8 mouse cellular contexts compared by ENCODE assay signal in the genomic region with DNA sequence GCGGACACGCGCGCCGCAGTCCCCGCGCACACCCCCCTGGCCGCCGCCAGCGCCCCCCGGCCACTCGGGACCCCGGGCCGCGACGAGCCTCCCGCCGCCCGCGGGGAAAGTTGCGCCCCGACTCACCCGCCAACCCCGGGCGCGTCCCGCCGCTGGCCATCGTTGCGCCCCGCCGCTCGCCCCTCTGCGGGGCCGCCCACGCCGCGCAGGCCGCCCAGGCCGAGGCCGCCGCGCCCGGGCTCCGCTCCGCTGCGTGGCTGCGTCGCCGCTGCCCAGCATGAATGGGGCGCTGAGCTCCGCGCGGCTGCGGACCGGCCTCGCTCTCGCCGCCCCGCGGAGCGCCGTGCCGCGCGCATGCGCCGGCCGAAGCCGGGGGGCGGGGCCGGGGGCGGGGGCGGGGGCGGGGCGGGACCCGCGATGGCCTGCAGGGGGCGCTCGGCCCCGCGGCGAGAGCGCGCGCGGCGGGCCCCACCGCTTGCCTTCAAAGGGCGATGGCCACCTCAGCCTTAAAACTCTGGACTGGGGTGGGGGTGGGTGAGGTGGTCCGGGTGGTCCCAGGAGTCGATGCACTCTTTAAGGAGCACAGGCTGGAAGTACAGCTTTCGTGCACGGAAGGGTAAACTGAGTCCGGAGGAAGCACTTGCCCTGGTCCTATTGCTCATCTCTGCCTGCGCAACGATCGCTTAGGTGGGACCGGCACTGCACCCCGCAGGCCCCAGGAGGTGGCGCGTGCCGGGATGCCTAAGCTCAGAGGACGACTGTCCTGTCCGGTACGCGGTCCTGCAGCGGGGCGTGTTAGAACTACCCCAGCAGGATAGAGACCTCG. TPM values are rescaled to one million over a fixed set of nuclear protein-coding genes. Genes with fewer than 3 reads are reported as not detected.
DNase-seq lines count a peak whose midpoint lies in the region; ATAC-seq and TF ChIP-seq lines count a peak whose summit lies in the region.

A gene (minus strand): TSS at position 340 of the 826 bp plus-strand sequence.

- WGBS in bone marrow, adult 2 months = 5% methylated on average over 108 of the region's 110 CpGs
- under 1% methylated on average over 79 of the region's 110 CpGs for WGBS in heart, embryonic 11.5 days (ENCODE audit: insufficient replicate concordance)
- under 1% methylated on average over 56 of the region's 110 CpGs for WGBS in kidney, embryonic 15.5 days
- WGBS in liver, embryonic 14.5 days (ENCODE audit: insufficient replicate concordance) = 1% methylated on average over 64 of the region's 110 CpGs
- under 1% methylated on average over 100 of the region's 110 CpGs for WGBS in neural tube, embryonic 12.5 days

- H3K4me2 ChIP-seq in heart, embryonic 11.5 days = peak within 1 kb of the TSS; percentile 93
- peak within 1 kb of the TSS; percentile 94 for H3K4me2 ChIP-seq in kidney, embryonic 15.5 days
- H3K4me2 ChIP-seq in liver, embryonic 14.5 days (ENCODE audit: low read depth) = peak within 1 kb of the TSS; percentile 73
- H3K4me2 ChIP-seq in neural tube, embryonic 12.5 days (replicated peaks) = peak within 1 kb of the TSS; percentile 90

- H3K36me3 ChIP-seq in heart, embryonic 11.5 days (ENCODE audit: control insufficient read depth, insufficient read depth, low read length) = no peaks in the 10 kb centered on the region
- no peaks in the 10 kb centered on the region for H3K36me3 ChIP-seq in kidney, embryonic 15.5 days
- H3K36me3 ChIP-seq in liver, embryonic 14.5 days (replicated peaks; ENCODE audit: control insufficient read depth, insufficient read depth, low read depth) = no peaks in the 10 kb centered on the region
- 0 out of 2 replicates have a peak, but pooled peaks cover under 1% of the 10 kb centered on the region for H3K36me3 ChIP-seq in neural tube, embryonic 12.5 days

- H3K4me1 ChIP-seq in bone marrow, adult 2 months (ENCODE audit: control insufficient read depth, insufficient read depth, low read length) = no peaks in the 10 kb centered on the region
- H3K4me1 ChIP-seq in embryonic fibroblast, embryonic 13.5 days (ENCODE audit: control insufficient read depth, insufficient read depth, low read length) = peaks cover 14% of the 10 kb centered on the region; the same call in 1 of the 2 replicates
- peaks cover 27% of the 10 kb centered on the region for H3K4me1 ChIP-seq in heart, embryonic 11.5 days (ENCODE audit: control insufficient read depth, insufficient read depth, low read length)
- peaks cover 37% of the 10 kb centered on the region for H3K4me1 ChIP-seq in kidney, embryonic 15.5 days
- H3K4me1 ChIP-seq in liver, embryonic 14.5 days (replicated peaks; ENCODE audit: control insufficient read depth in 2 of 2, insufficient read depth in 2 of 2, low read length in 1 of 2) = peaks cover 0 to 7% of the 10 kb centered on the region in 2 experiments; a peak in 2 of 4 replicates
- peaks cover 47% of the 10 kb centered on the region for H3K4me1 ChIP-seq in neural tube, embryonic 12.5 days

- peak within 1 kb of the TSS; percentile 22 for H3K4me3 ChIP-seq in bone marrow, adult 2 months (replicated peaks; ENCODE audit: control insufficient read depth, low read depth, low read length)
- peak within 1 kb of the TSS; percentile 59 for H3K4me3 ChIP-seq in embryonic fibroblast, embryonic 13.5 days (ENCODE audit: insufficient read depth, low read length)
- peak within 1 kb of the TSS; percentile 94 for H3K4me3 ChIP-seq in heart, embryonic 11.5 days (ENCODE audit: low read depth, low read length)
- H3K4me3 ChIP-seq in kidney, embryonic 15.5 days (replicated peaks) = peak within 1 kb of the TSS; percentile 74
- H3K4me3 ChIP-seq in liver, embryonic 14.5 days (ENCODE audit: insufficient read depth in 1 of 2, low read depth in 2 of 2, low read length in 2 of 2) = peak within 1 kb of the TSS; percentile 51 to 61
- H3K4me3 ChIP-seq in neural tube, embryonic 12.5 days = peak within 1 kb of the TSS; percentile 98

- no peak for TF ChIP-seq POLR2A in bone marrow, adult 2 months (IDR thresholded peaks at IDR 0.05; ENCODE audit: borderline replicate concordance, control insufficient read depth, low read depth, low read length)
- TF ChIP-seq POLR2A in embryonic fibroblast, embryonic 13.5 days (IDR thresholded peaks at IDR 0.05; ENCODE audit: low read depth, low read length) = peak; percentile 82

- peak within 1 kb of the TSS; percentile 61; the same call in 1 of the 2 replicates for H3K27ac ChIP-seq in bone marrow, adult 2 months (ENCODE audit: control insufficient read depth, insufficient read depth, low read depth, low read length, poor library complexity)
- H3K27ac ChIP-seq in embryonic fibroblast, embryonic 13.5 days (ENCODE audit: insufficient read depth, low read length) = peak within 1 kb of the TSS; percentile 36
- peak within 1 kb of the TSS; percentile 50 for H3K27ac ChIP-seq in heart, embryonic 11.5 days (ENCODE audit: low read depth, low read length)
- H3K27ac ChIP-seq in kidney, embryonic 15.5 days = peak within 1 kb of the TSS; percentile 84
- no peak within 1 kb of the TSS for H3K27ac ChIP-seq in liver, embryonic 14.5 days
- peak within 1 kb of the TSS; percentile 50; the same call in 1 of the 2 replicates for H3K27ac ChIP-seq in neural tube, embryonic 12.5 days

- H3K9me3 ChIP-seq in heart, embryonic 11.5 days (replicated peaks; ENCODE audit: control insufficient read depth, low read length) = no peaks in the 10 kb centered on the region
- H3K9me3 ChIP-seq in kidney, embryonic 15.5 days (replicated peaks) = no peaks in the 10 kb centered on the region
- no peaks in the 10 kb centered on the region for H3K9me3 ChIP-seq in liver, embryonic 14.5 days (ENCODE audit: control insufficient read depth, low read length)
- no peaks in the 10 kb centered on the region for H3K9me3 ChIP-seq in neural tube, embryonic 12.5 days

- TF ChIP-seq CTCF in bone marrow, adult 2 months (IDR thresholded peaks at IDR 0.05; ENCODE audit: control insufficient read depth, insufficient read depth, low read length) = no peak; the same call in 1 of the 2 replicates
- peak; percentile 46; the same call in 1 of the 2 replicates for TF ChIP-seq CTCF in embryonic fibroblast, embryonic 13.5 days (IDR thresholded peaks at IDR 0.05; ENCODE audit: borderline replicate concordance, insufficient read depth, low read length)
- TF ChIP-seq CTCF in liver, embryonic 14.5 days (IDR thresholded peaks at IDR 0.05; ENCODE audit: low read depth) = peak; percentile 31; the same call in 1 of the 2 replicates

- 0 out of 2 replicates have a peak, but pooled peaks cover 8% of the 10 kb centered on the region for H3K27me3 ChIP-seq in heart, embryonic 11.5 days (ENCODE audit: control insufficient read depth, insufficient read depth, low read length)
- H3K27me3 ChIP-seq in kidney, embryonic 15.5 days = peaks cover 9% of the 10 kb centered on the region
- H3K27me3 ChIP-seq in liver, embryonic 14.5 days (ENCODE audit: control insufficient read depth, insufficient read depth, low read length) = peaks cover 8% of the 10 kb centered on the region
- H3K27me3 ChIP-seq in neural tube, embryonic 12.5 days (replicated peaks) = peaks cover 8% of the 10 kb centered on the region; the same call in 1 of the 2 replicates

- ATAC-seq in heart, embryonic 11.5 days (replicated peaks; ENCODE audit: insufficient number of reproducible peaks, low FRiP score, low TSS enrichment) = peak; percentile 62
- peak; percentile 85 for ATAC-seq in kidney, embryonic 15.5 days (replicated peaks; ENCODE audit: low FRiP score)
- peak; percentile 78 for ATAC-seq in liver, embryonic 14.5 days (ENCODE audit: insufficient read depth)
- ATAC-seq in neural tube, embryonic 12.5 days (ENCODE audit: low FRiP score, low read depth) = peak; percentile 81

- H3K9ac ChIP-seq in heart, embryonic 11.5 days (ENCODE audit: low read depth, low read length) = peak within 1 kb of the TSS; percentile 94
- peak within 1 kb of the TSS; percentile 93 for H3K9ac ChIP-seq in kidney, embryonic 15.5 days
- peak within 1 kb of the TSS; percentile 10 for H3K9ac ChIP-seq in liver, embryonic 14.5 days (replicated peaks)
- H3K9ac ChIP-seq in neural tube, embryonic 12.5 days = peak within 1 kb of the TSS; percentile 99

- TF ChIP-seq EP300 in liver, embryonic 14.5 days (IDR thresholded peaks at IDR 0.05; ENCODE audit: low read depth) = no peak

- peak; percentile 40 for DNase-seq in ES-CJ7 (ENCODE audit: low read depth, low spot score)
- DNase-seq in liver, embryonic 14.5 days (ENCODE audit: low read depth in 3 of 3, low spot score in 3 of 3) = peak in 1 of 3 experiments; percentile 20
- DNase-seq in thymus, postnatal 10 days (ENCODE audit: low spot score in 2 of 2) = peak; percentile 33 to 38

RNA-seq across cellular contexts. Expression of the gene that starts here (rescaled TPM):
- polyA plus RNA-seq in bone marrow, adult 2 months (2011; ENCODE audit: insufficient read depth, insufficient read length, low replicate concordance, missing spikeins) = 3.2 and 4.4 TPM in 2 replicates
- polyA plus RNA-seq in embryonic fibroblast, embryonic 13.5 days (2011; ENCODE audit: insufficient read length, low read depth, missing spikeins) = 161 and 176 TPM in 2 replicates
- 8.9 and 9.9 TPM in 2 replicates for polyA plus RNA-seq in heart, embryonic 11.5 days (2014; fragmentation: Nextera tagmentation; extraction: Ambion mirVana)
- polyA plus RNA-seq in kidney, embryonic 15.5 days (2015; fragmentation: Nextera tagmentation; extraction: Ambion mirVana) = 21.4 and 24.8 TPM in 2 replicates
- 2.6 TPM in 2 replicates for polyA plus RNA-seq in liver, embryonic 14.5 days (2012; rRNA removed)
- polyA plus RNA-seq in liver, embryonic 14.5 days (2014; fragmentation: Nextera tagmentation; extraction: Ambion mirVana) = 1.7 TPM in 2 replicates
- polyA plus RNA-seq in neural tube, embryonic 12.5 days (2016; fragmentation: Nextera tagmentation; extraction: Ambion mirVana) = 46.0 and 54.1 TPM in 2 replicates

Comparison
In these comparisons a context has a peak if more than half of its experiments do, and no peak if none do; other contexts are left out.
1. H3K4me3 ChIP-seq: peak in every context shown above with its lines; median percentile 98 in neural tube, embryonic 12.5 days; 94 in heart, embryonic 11.5 days; 74 in kidney, embryonic 15.5 days; 59 in embryonic fibroblast, embryonic 13.5 days; 56 in liver, embryonic 14.5 days; 22 in bone marrow, adult 2 months.
2. H3K9ac ChIP-seq: peak in every context shown above with its lines; median percentile 99 in neural tube, embryonic 12.5 days; 94 in heart, embryonic 11.5 days; 93 in kidney, embryonic 15.5 days; 10 in liver, embryonic 14.5 days.